ENCODE assay signal across 8 mouse cellular contexts in genomic region chr15:97745331-97745730, GRCm38 (mm10). TPM values are rescaled to one million over a fixed set of nuclear protein-coding genes. Genes with fewer than 3 reads are reported as not detected.
DNase-seq lines count a peak whose midpoint lies in the region; ATAC-seq and TF ChIP-seq lines count a peak whose summit lies in the region.

No protein-coding gene starts in this region.

- H3K4me3 ChIP-seq in lung, postnatal 0 days (ENCODE audit: low read depth, low read length), result no peak overlapping the region

- no peaks in the 10 kb centered on the region for H3K4me1 ChIP-seq in lung, postnatal 0 days (ENCODE audit: insufficient read depth, low read depth, low read length)

- H3K9me3 ChIP-seq in lung, postnatal 0 days (ENCODE audit: low read length), result no peaks in the 10 kb centered on the region

- no peak for DNase-seq in lung, postnatal 0 days (ENCODE audit: low spot score)
- DNase-seq in lung, postnatal 25 days (ENCODE audit: low spot score), result no peak
- peak; percentile 89 to 90 for DNase-seq in adrenal gland, postnatal 36 days
- peak; percentile 81 to 83 for DNase-seq in heart, adult 9 months (ENCODE audit: low spot score in 2 of 2)
- peak; percentile 37 to 52 for DNase-seq in kidney, postnatal 4 days
- no peak for DNase-seq in embryo, embryonic 11 days

- no peaks in the 10 kb centered on the region for H3K36me3 ChIP-seq in lung, postnatal 0 days (ENCODE audit: insufficient read depth, low read length)

- H3K27me3 ChIP-seq in lung, postnatal 0 days (replicated peaks; ENCODE audit: insufficient read depth, low read length), result no peaks in the 10 kb centered on the region

- no peak for TF ChIP-seq EP300 in lung, postnatal 0 days (IDR thresholded peaks at IDR 0.05)

- WGBS in lung, postnatal 0 days, result 50% methylated on average over 10 of the region's 10 CpGs

- H3K4me2 ChIP-seq in lung, postnatal 0 days (replicated peaks; ENCODE audit: low read depth, low read length), result no peak overlapping the region

- peak; percentile 22; the same call in 1 of the 2 replicates for ATAC-seq in lung, postnatal 0 days
- ATAC-seq in megakaryocyte progenitor cell, adult 5-6 weeks (replicated peaks; ENCODE audit: poor library complexity), result no peak
- no peak for ATAC-seq in megakaryocyte, adult 5-6 weeks (ENCODE audit: poor library complexity, severe bottlenecking)

- no peak overlapping the region for H3K27ac ChIP-seq in lung, postnatal 0 days (ENCODE audit: low read length)

- no peak for TF ChIP-seq CTCF in lung, postnatal 0 days (IDR thresholded peaks at IDR 0.05)

- no peak overlapping the region for H3K9ac ChIP-seq in lung, postnatal 0 days (replicated peaks; ENCODE audit: low read depth)

RNA-seq across cellular contexts. Expression of gene Endou, which starts 14.2 kb away (rescaled TPM):
- 2.1 and 2.9 TPM in 2 replicates for polyA plus RNA-seq in lung, postnatal 0 days (2015; fragmentation: Nextera tagmentation; extraction: Ambion mirVana)
- total RNA-seq in adrenal gland, postnatal 36 days (2021), result under 1 TPM; 0.66 to 0.70 TPM
- total RNA-seq in megakaryocyte progenitor cell, adult 5-6 weeks (2015), result 0.46 and 0.86 TPM in 2 replicates
- 1.7 and 2.3 TPM in 2 replicates for total RNA-seq in megakaryocyte progenitor cell, adult 5-6 weeks (2017)
- 0.21 TPM in 1 of 2 replicates, not detected in the other for total RNA-seq in megakaryocyte, adult 5-6 weeks (2015)
- 0.40 and 0.81 TPM in 2 replicates for total RNA-seq in megakaryocyte, adult 5-6 weeks (2017)

RNA-seq across cellular contexts. Expression of gene Rapgef3, which starts 22.4 kb away (rescaled TPM):
- 18.7 and 25.5 TPM in 2 replicates for polyA plus RNA-seq in lung, postnatal 0 days (2015; fragmentation: Nextera tagmentation; extraction: Ambion mirVana)
- total RNA-seq in adrenal gland, postnatal 36 days (2021), result 10 to 100 TPM; 15.0 to 20.8 TPM
- 4.0 and 4.5 TPM in 2 replicates for total RNA-seq in megakaryocyte progenitor cell, adult 5-6 weeks (2015)
- 11.7 and 12.0 TPM in 2 replicates for total RNA-seq in megakaryocyte progenitor cell, adult 5-6 weeks (2017)
- total RNA-seq in megakaryocyte, adult 5-6 weeks (2015), result 0.02 TPM in 1 of 2 replicates, not detected in the other
- 1.2 and 1.4 TPM in 2 replicates for total RNA-seq in megakaryocyte, adult 5-6 weeks (2017)

RNA-seq across cellular contexts. Expression of gene Slc48a1, which starts 33.0 kb away (rescaled TPM):
- 69.5 and 75.7 TPM in 2 replicates for polyA plus RNA-seq in lung, postnatal 0 days (2015; fragmentation: Nextera tagmentation; extraction: Ambion mirVana)
- total RNA-seq in adrenal gland, postnatal 36 days (2021), result 100 to 1,000 TPM; 107 to 130 TPM
- total RNA-seq in megakaryocyte progenitor cell, adult 5-6 weeks (2015), result 83.0 and 94.4 TPM in 2 replicates
- total RNA-seq in megakaryocyte progenitor cell, adult 5-6 weeks (2017), result 62.7 and 70.0 TPM in 2 replicates
- 42.3 and 47.1 TPM in 2 replicates for total RNA-seq in megakaryocyte, adult 5-6 weeks (2015)
- 33.1 and 33.5 TPM in 2 replicates for total RNA-seq in megakaryocyte, adult 5-6 weeks (2017)

RNA-seq across cellular contexts. Expression of gene Rpap3, which starts 39.7 kb away (rescaled TPM):
- polyA plus RNA-seq in lung, postnatal 0 days (2015; fragmentation: Nextera tagmentation; extraction: Ambion mirVana), result 14.3 and 15.5 TPM in 2 replicates
- total RNA-seq in adrenal gland, postnatal 36 days (2021), result 10 to 100 TPM; 19.5 to 20.5 TPM
- total RNA-seq in megakaryocyte progenitor cell, adult 5-6 weeks (2015), result 20.7 and 21.9 TPM in 2 replicates
- total RNA-seq in megakaryocyte progenitor cell, adult 5-6 weeks (2017), result 36.0 and 46.6 TPM in 2 replicates
- total RNA-seq in megakaryocyte, adult 5-6 weeks (2015), result 6.8 and 7.9 TPM in 2 replicates
- 10.8 and 12.8 TPM in 2 replicates for total RNA-seq in megakaryocyte, adult 5-6 weeks (2017)

Comparison
In these comparisons a context has a peak if more than half of its experiments do, and no peak if none do; other contexts are left out.
1. DNase-seq: peak in adrenal gland, postnatal 36 days (2 of 2), heart, adult 9 months (2 of 2) and kidney, postnatal 4 days (2 of 2); none in lung, postnatal 0 days (single experiment), lung, postnatal 25 days (single experiment) and embryo, embryonic 11 days (single experiment).